Mouse (Mus musculus) cortical plate, adult 2 months (tissue): ENCODE data around the gene Senp6. TPM values are rescaled to one million over a fixed set of nuclear protein-coding genes. Genes with fewer than 3 reads are reported as not detected.
A peak's percentile ranks its signal among the peaks of the same experiment; 100 is the strongest.

Experiments used
- H3K27ac ChIP-seq: fragments of 200-500 bp; 2 replicates; pipeline ENCODE4 v1.5.1; 2012; ENCODE audit warnings: low read length, control low read depth, inconsistent platforms; ENCODE audit not compliant: insufficient read depth
- H3K4me1 ChIP-seq: fragments of 200-500 bp; 2 replicates; pipeline ENCODE4 v1.6.1; 2011; ENCODE audit warnings: low read length; ENCODE audit not compliant: control insufficient read depth, insufficient read depth
- H3K4me3 ChIP-seq: fragments of 200-500 bp; 2 replicates; pipeline ENCODE4 v1.5.1; 2011; ENCODE audit warnings: mild to moderate bottlenecking, low read length, control low read depth; ENCODE audit not compliant: insufficient read depth
- CTCF ChIP-seq: fragments of 200-500 bp; IDR thresholded peaks from 2 replicates; pipeline ENCODE4 v1.5.1; 2011; ENCODE audit warnings: mild to moderate bottlenecking, control low read depth, low read length; ENCODE audit not compliant: insufficient read depth; ENCODE audit errors: extremely low read depth
- POLR2A ChIP-seq: fragments of 200-500 bp; IDR thresholded peaks from 2 replicates; pipeline ENCODE4 v1.6.1; 2011; ENCODE audit warnings: mild to moderate bottlenecking, low read length, control low read depth; ENCODE audit not compliant: insufficient read depth; ENCODE audit errors: extremely low read depth
- polyA plus RNA-seq: library from polyadenylated mRNA; depleted of rRNA; stranded (reverse); fragments of >200 nt; gene quantifications from 2 replicates; pipeline ENCODE4 v1.2.3, GENCODE M21; 2012

The Senp6 gene
- polyA plus RNA-seq, 1 experiment, result 31.1 TPM

DNA sequence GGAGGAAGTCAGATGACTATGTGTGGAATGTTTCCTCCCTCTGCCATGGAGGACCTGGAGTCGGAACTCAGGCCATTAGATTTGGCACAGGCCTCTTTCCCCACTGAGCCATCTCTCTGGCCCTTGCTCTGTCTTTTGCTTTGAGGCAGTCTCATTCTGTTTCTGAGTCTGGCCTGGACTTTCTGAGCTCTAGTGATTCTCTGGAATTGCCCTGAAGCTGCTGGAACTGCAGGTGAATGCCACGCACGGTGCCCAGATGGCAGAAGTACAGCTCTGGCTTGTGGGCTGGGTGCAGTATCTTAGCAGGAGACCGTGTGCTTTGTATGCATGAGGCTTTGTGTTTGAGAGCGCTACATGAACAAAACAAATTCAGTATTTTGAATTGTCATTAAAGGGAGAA lies 92.2 kb downstream of the Senp6 start:
- H3K27ac ChIP-seq, result no peak overlapping the region
- no peaks in the 10 kb centered on the region for H3K4me1 ChIP-seq
- TF ChIP-seq CTCF (no peak), POLR2A (no peak)
- H3K4me3 ChIP-seq, result no peak overlapping the region

DNA sequence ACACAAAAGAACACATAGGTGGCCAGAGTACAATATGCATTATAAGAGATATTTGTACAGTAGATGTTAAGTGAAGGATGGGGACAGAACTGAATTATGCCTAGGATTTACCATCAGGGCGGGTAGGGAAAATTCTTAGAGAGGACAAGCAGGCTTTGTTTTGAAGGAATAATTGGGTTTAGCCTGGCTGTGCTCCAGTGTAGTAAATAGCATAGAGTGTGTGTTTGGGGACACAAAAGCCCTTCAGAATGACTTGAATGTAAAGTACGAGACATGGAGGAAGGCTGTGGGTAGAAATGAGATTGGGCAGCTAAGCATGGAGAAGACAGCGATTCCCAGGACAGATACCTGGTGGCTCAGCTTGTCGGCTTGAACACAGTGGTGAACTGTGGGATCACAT lies 94.7 kb downstream of the Senp6 start:
- no peak overlapping the region for H3K27ac ChIP-seq
- TF ChIP-seq CTCF (no peak), POLR2A (no peak)
- H3K4me3 ChIP-seq, result no peak overlapping the region
- no peaks in the 10 kb centered on the region for H3K4me1 ChIP-seq

DNA sequence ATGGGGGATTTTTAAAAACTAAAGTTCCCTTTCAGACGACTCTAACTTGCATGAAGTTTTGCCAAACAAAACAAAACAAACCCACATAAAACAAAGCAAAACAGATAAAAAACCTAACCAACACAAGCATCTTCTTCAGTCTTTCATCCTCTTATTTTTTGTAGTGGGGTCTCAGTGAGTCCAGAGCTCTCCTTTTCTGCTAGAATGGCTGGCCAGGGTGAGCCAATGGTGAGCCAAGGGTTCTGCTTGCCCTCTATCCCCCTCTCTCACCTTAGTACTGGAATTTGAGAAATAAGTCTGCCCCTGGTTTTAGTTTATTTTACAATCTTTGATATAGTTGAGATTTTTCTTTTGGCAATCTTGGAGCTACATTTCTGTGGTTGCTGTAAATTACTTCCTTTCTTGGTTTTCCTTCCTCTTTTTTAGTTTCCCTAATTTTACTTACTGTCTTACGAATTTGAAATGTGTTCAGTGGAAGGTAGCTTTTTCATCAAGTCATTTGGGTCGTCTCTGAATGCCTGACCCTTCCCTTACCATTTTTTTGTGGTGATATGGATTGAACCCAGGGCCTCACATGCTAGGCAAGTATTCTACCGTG lies 96.5 kb downstream of the Senp6 start:
- TF ChIP-seq POLR2A (no peak), CTCF (no peak)
- no peak overlapping the region for H3K27ac ChIP-seq
- H3K4me1 ChIP-seq, result peaks cover 2% of the 10 kb centered on the region; the same call in 1 of the 2 replicates
- no peak overlapping the region for H3K4me3 ChIP-seq

DNA sequence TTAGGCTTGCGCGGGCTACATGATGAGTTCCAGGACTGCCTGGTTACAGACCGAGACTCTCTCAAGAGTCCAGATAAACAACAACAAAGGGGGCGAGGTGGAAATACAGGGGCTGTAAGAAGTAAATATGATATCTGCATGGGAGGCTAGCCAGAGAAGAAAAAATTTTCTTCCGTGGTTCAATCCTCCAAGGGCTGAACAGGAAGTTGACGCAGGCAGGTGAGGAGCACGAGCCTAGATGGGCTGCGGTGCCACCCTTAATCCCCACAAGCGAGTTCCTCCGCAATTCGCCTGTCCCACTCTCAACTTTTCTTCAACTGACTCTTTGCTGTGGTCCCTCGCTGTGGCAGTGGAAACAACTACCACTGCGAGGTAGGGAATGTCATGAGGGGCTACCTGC lies 97.5 kb downstream of the Senp6 start:
- H3K4me1 ChIP-seq, result peaks cover 2% of the 10 kb centered on the region; the same call in 1 of the 2 replicates
- TF ChIP-seq POLR2A, result no peak
- TF ChIP-seq CTCF, result no peak
- no peak overlapping the region for H3K27ac ChIP-seq
- peak overlapping the region; percentile 68 for H3K4me3 ChIP-seq

DNA sequence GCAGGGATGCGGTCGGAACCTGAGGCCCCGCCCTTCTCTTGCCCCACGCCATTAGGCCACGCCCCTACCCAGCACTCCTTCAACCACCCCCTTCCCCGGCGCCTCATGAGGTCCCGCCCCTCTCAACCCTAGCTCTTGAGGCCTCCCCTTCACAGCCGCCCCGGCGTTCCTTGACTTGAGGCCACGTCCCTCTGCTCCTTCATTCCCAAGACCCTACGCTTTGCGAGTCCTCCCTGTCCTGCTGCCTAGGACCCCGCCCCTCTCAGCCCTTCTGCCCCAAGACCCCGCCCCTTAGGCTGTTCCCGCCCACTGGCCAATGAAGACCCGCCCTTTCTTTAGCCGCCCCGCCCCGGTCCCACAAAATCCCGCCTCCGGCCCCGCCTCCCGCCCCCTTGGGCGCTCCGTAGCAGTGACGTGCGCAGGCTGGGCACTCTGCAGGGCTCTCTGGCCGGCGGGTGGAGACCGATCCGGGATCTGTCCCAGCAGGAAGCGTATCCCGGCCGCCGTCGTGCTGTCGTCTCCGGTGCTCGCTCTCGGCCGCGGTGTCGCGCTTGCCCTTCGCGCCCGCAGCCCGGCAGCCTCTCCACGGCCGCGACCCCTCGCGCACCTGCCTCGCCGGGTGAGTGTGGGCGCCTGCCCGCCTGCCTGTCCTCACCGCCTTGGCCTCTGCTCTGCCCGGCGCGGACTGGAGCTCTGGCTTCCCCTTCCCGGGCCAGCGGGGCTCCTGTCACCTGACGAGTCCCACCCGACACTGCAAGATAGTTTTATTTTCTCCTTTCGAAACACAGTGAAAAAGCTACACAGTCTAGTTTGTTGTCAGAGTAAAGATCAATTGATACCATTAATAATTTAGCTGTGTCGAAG lies 98.1 kb downstream of the Senp6 start, which contains the start of gene Myo6:
TSS of gene Myo6 (plus strand) at position 421 of the 864 bp plus-strand sequence.
- TF ChIP-seq CTCF, result no peak
- peak; percentile 89 for TF ChIP-seq POLR2A
- Histone ChIP-seq H3K4me1 (peaks cover 2% of the 10 kb centered on the region; the same call in 1 of the 2 replicates), H3K4me3 (peak within 1 kb of the TSS; percentile 68), H3K27ac (peak within 1 kb of the TSS; percentile 92)

DNA sequence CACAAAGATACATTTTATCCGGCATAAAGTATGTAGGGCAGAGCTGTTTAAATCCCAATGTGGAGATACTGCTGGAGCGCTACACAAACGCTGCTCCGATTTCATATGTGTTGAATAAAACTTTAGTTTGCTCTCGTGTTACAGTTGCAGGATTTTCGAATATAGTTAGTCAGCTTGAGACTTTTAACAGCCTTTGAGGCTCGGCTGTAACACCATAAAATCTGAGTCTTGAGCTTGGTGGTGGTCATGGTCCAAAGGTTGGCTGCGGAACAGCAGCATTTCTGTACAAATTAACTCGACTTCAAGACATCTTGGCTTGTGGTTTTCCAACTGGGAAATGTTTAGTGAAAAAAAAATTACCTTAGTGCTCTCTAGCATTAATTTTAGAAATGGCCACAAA lies 99.0 kb downstream of the Senp6 start:
- H3K27ac ChIP-seq, result no peak overlapping the region
- H3K4me1 ChIP-seq, result peaks cover 2% of the 10 kb centered on the region; the same call in 1 of the 2 replicates
- peak overlapping the region; percentile 68 for H3K4me3 ChIP-seq
- no peak for TF ChIP-seq CTCF
- no peak for TF ChIP-seq POLR2A

DNA sequence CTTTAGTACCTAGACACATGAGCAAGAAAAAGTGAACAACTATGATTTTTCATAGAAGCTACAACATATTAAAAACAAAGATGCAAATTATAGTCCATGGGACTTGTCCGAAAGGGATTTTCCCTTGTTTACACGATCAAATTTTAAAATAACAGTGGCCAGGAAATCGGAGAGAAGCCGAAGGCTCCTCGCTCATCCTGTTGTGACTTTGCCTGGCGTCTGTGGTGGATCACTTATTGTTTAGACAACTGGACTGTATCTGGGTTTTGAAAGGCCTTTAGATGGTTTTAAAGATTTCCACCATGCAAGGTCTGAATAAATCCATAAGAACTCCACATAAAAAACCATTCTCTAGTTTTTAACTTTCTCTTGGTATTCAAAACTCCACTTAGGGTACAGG lies 99.7 kb downstream of the Senp6 start:
- TF ChIP-seq POLR2A (no peak), CTCF (no peak)
- H3K4me3 ChIP-seq, result peak overlapping the region; percentile 68; the same call in 1 of the 2 replicates
- H3K27ac ChIP-seq, result no peak overlapping the region
- H3K4me1 ChIP-seq, result peaks cover 2% of the 10 kb centered on the region; the same call in 1 of the 2 replicates

DNA sequence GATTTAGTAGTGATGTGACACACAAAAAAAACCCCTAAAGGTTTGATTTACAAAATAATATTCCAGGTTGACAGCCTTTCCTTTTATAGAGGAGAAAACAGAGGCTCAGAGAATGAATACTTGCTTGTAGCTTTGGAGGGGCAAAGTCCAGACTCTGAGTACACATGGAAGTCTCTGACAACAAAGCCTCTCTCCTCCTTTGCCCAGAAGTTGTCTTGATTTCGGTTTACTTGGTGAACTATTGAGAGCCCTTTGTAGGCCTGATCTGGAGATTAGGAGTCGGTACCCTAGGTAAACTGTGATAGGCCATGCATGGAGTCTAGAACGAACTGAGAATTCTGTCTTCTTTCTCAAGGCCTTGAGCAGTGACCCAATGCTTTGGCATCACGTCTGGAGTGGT lies 100.4 kb downstream of the Senp6 start:
- Histone ChIP-seq H3K27ac (no peak overlapping the region), H3K4me3 (no peak overlapping the region), H3K4me1 (peaks cover 2% of the 10 kb centered on the region; the same call in 1 of the 2 replicates)
- TF ChIP-seq CTCF (no peak), POLR2A (no peak)

DNA sequence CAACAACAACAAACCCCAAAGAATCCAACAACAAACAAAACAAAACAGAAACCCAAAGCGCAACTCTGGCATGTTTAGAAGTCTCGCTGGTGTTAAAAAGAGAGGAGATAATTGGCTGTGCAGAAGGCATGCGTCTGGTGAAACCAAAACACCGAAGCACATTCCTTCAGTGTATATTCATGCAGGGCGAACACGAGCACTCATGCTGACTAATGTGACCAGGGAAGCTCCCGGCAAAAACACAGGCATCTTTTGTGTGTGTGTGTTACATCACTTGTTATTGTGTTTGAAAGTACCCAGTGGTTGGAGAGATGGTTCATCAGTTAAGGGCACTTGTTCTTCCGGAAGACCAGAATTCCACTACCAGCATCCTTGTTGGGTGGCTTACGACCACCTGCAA lies 102.8 kb downstream of the Senp6 start:
- Histone ChIP-seq H3K27ac (no peak overlapping the region; the same call in 1 of the 2 replicates), H3K4me1 (peaks cover 4% of the 10 kb centered on the region; the same call in 1 of the 2 replicates), H3K4me3 (no peak overlapping the region)
- no peak for TF ChIP-seq CTCF
- no peak for TF ChIP-seq POLR2A
